Mouse (Mus musculus): ENCODE measurements around the gene Trak2. TPM values are rescaled to one million over a fixed set of nuclear protein-coding genes. Genes with fewer than 3 reads are reported as not detected.

Trak2 gene
- 10.2 and 11.4 TPM in 2 replicates for total RNA-seq (2012; rRNA removed)
- 100 to 1,000 TPM in 1 of 2 experiments, 10 to 100 TPM in 1; 15.5 to 107 TPM for polyA plus RNA-seq (2012; ENCODE audit: insufficient read depth in 1 of 2, insufficient read length in 2 of 2, low read depth in 1 of 2, low replicate concordance in 2 of 2, missing spikeins in 1 of 2)

GRCm38 (mm10) chr1:58973366-58974221, at the start of gene Trak2, which contains the start of gene Stradb:
Gene Trak2, minus strand, starts transcription at chr1:58973430.
Gene Stradb, plus strand, starts transcription at chr1:58973522.
- Histone ChIP-seq H3K27ac (ENCODE audit: control insufficient read depth, low read depth, low read length) (peak within 1 kb of the TSS; percentile 53), H3K4me1 (ENCODE audit: control insufficient read depth in 1 of 2, insufficient read depth in 2 of 2, low read length in 2 of 2) (peaks cover 19 to 22% of the 10 kb centered on the region in 2 experiments), H3K27me3 (ENCODE audit: control insufficient read depth in 1 of 2, insufficient read depth in 2 of 2, low read length in 2 of 2) (no peaks in the 10 kb centered on the region), H3K4me3 (ENCODE audit: control insufficient read depth in 1 of 2, insufficient read depth in 1 of 2, low read depth in 2 of 2, low read length in 2 of 2) (peak within 1 kb of the TSS; percentile 85 to 86), H3K9me3 (replicated peaks; ENCODE audit: insufficient read depth, low read length) (no peaks in the 10 kb centered on the region), H3K79me2 (ENCODE audit: control insufficient read depth, insufficient read depth, low read length, poor library complexity) (peaks cover 41% of the 10 kb centered on the region), H3K36me3 (ENCODE audit: control insufficient read depth in 1 of 2, insufficient read depth in 2 of 2, low read length in 2 of 2) (peaks cover 0 to 40% of the 10 kb centered on the region in 2 experiments; a peak in 2 of 4 replicates), H3K9ac (ENCODE audit: control insufficient read depth, low read depth, low read length, poor library complexity, severe bottlenecking) (peak within 1 kb of the TSS; percentile 88)
- DNase-seq (ENCODE audit: low read depth, low spot score), result peak; percentile 97
- TF ChIP-seq ETS1 (IDR thresholded peaks at IDR 0.05; ENCODE audit: low read depth, low read length), result peak; percentile 69
- no peak for TF ChIP-seq USF2 (IDR thresholded peaks at IDR 0.05; ENCODE audit: borderline replicate concordance in 1 of 2, insufficient read depth in 1 of 2, low read depth in 1 of 2, low read length in 2 of 2)
- peak; percentile 9; the same call in 1 of the 2 replicates for TF ChIP-seq CHD2 (IDR thresholded peaks at IDR 0.05; ENCODE audit: low read length)
- peak; percentile 67; the same call in 1 of the 2 replicates for TF ChIP-seq GABPA (IDR thresholded peaks at IDR 0.05; ENCODE audit: low read depth, low read length)
- peak; percentile 65 for TF ChIP-seq ZMIZ1 (IDR thresholded peaks at IDR 0.05; ENCODE audit: low read depth, low read length)
- TF ChIP-seq POLR2AphosphoS2 (IDR thresholded peaks at IDR 0.05; ENCODE audit: low read length), result peak; percentile 47; the same call in 1 of the 2 replicates
- peak; percentile 40; the same call in 1 of the 2 replicates for TF ChIP-seq E2F4 (IDR thresholded peaks at IDR 0.05; ENCODE audit: borderline replicate concordance, low read depth, low read length)
- TF ChIP-seq TCF12 (IDR thresholded peaks at IDR 0.05; ENCODE audit: low read depth, low read length), result peak; percentile 71
- peak; percentile 84 for TF ChIP-seq MXI1 (IDR thresholded peaks at IDR 0.05; ENCODE audit: low read depth, low read length)
- no peak for TF ChIP-seq TAL1 (IDR thresholded peaks at IDR 0.05; ENCODE audit: low read length)
- peak; percentile 98 for TF ChIP-seq KAT2A (conservative IDR thresholded peaks at IDR 0.05; ENCODE audit: low read depth, low read length)
- TF ChIP-seq NELFE (IDR thresholded peaks at IDR 0.05; ENCODE audit: low read depth, low read length), result peak; percentile 68
- TF ChIP-seq RCOR1 (IDR thresholded peaks at IDR 0.05; ENCODE audit: low read depth, low read length), result no peak; the same call in 1 of the 2 replicates
- no peak for TF ChIP-seq MYB (IDR thresholded peaks at IDR 0.05; ENCODE audit: low read depth, low read length)
- TF ChIP-seq ZC3H11A (IDR thresholded peaks at IDR 0.05; ENCODE audit: low read depth, low read length), result no peak
- TF ChIP-seq MAX (IDR thresholded peaks at IDR 0.05; ENCODE audit: low read length), result peak; percentile 33
- TF ChIP-seq GATA1 (IDR thresholded peaks at IDR 0.05; ENCODE audit: low read depth, low read length), result no peak
- 0 out of 2 replicates have a peak, but pooled peaks have one; percentile 39 for TF ChIP-seq NRF1 (IDR thresholded peaks at IDR 0.05; ENCODE audit: insufficient read depth, low read depth, low read length, poor library complexity, severe bottlenecking)
- peak; percentile 100 for TF ChIP-seq HCFC1 (IDR thresholded peaks at IDR 0.05; ENCODE audit: low read depth, low read length)
- peak in 1 of 2 experiments; percentile 31; a peak in 1 of 4 replicates for TF ChIP-seq EP300 (IDR thresholded peaks at IDR 0.05; ENCODE audit: low read depth in 1 of 2, low read length in 2 of 2)
- TF ChIP-seq ZKSCAN1 (IDR thresholded peaks at IDR 0.05; ENCODE audit: low read depth, low read length), result no peak
- peak; percentile 99 for TF ChIP-seq MAZ (IDR thresholded peaks at IDR 0.05; ENCODE audit: low read depth, low read length)
- TF ChIP-seq MYC (IDR thresholded peaks at IDR 0.05; ENCODE audit: low read depth, low read length), result no peak
- TF ChIP-seq MAFK (IDR thresholded peaks at IDR 0.05; ENCODE audit: borderline replicate concordance, low read depth, low read length), result no peak
- no peak for TF ChIP-seq USF1 (IDR thresholded peaks at IDR 0.05; ENCODE audit: low read depth, low read length)
- 0 out of 2 replicates have a peak, but pooled peaks have one; percentile 21 for TF ChIP-seq CHD1 (IDR thresholded peaks at IDR 0.05; ENCODE audit: low read depth, low read length)
- TF ChIP-seq RAD21 (IDR thresholded peaks at IDR 0.05; ENCODE audit: low read depth, low read length), result no peak
- TF ChIP-seq POLR2AphosphoS5 (IDR thresholded peaks at IDR 0.05; ENCODE audit: borderline replicate concordance, low read depth, low read length), result 0 out of 2 replicates have a peak, but pooled peaks have one; percentile 8
- TF ChIP-seq MEF2A (IDR thresholded peaks at IDR 0.05; ENCODE audit: extremely low read depth, insufficient replicate concordance, low read depth, low read length, poor library complexity, severe bottlenecking), result no peak
- no peak for TF ChIP-seq CTCF (IDR thresholded peaks at IDR 0.05 in 2 of 3, conservative IDR thresholded peaks at IDR 0.05 in 1 of 3; ENCODE audit: control insufficient read depth in 1 of 3, insufficient read depth in 1 of 3, low read depth in 2 of 3, low read length in 3 of 3, poor library complexity in 1 of 3, severe bottlenecking in 1 of 3)
- TF ChIP-seq ELF1 (IDR thresholded peaks at IDR 0.05; ENCODE audit: low read depth, low read length), result peak; percentile 86; the same call in 1 of the 2 replicates
- TF ChIP-seq BHLHE40 (IDR thresholded peaks at IDR 0.05; ENCODE audit: borderline replicate concordance, low read depth, low read length), result no peak
- no peak; the same call in 1 of the 2 replicates for TF ChIP-seq ZNF384 (IDR thresholded peaks at IDR 0.05; ENCODE audit: low read depth, low read length)

Data from MEL (cell line).